Mouse (Mus musculus) stomach, embryonic 14.5 days (tissue): Measurements from ENCODE around the gene Gm7697. TPM values are rescaled to one million over a fixed set of nuclear protein-coding genes. Genes with fewer than 3 reads are reported as not detected.
"Not testable (repeated sequence)": the region's sequence is repeated elsewhere in the genome, so short reads cannot be mapped to it uniquely, and the experiment has no call there.

Experiments used
- ATAC-seq: fragments of 200-750 bp; cut with Nextera tagmentation; 2 replicates; pipeline ENCODE4 v1.8.0; 2017; ENCODE audit warnings: low read depth, moderate TSS enrichment; ENCODE audit not compliant: insufficient number of reproducible peaks, insufficient read depth, low FRiP score
- H3K27ac ChIP-seq: fragments of 300-500 bp; sonication (generic); 2 replicates; pipeline ENCODE4 v1.5.1; 2014; ENCODE audit warnings: mild to moderate bottlenecking, low read length, moderate library complexity, mixed read lengths
- H3K27me3 ChIP-seq: fragments of 300-500 bp; sonication (generic); 2 replicates; pipeline ENCODE4 v1.6.1; 2014; ENCODE audit warnings: low read length, control low read depth, mixed read lengths; ENCODE audit not compliant: control insufficient read depth, insufficient read depth
- H3K36me3 ChIP-seq: fragments of 300-500 bp; sonication (generic); 2 replicates; pipeline ENCODE4 v1.6.1; 2014; ENCODE audit warnings: mild to moderate bottlenecking, control low read depth, low read length, moderate library complexity, mixed read lengths; ENCODE audit not compliant: control insufficient read depth, insufficient read depth
- H3K4me1 ChIP-seq: fragments of 300-500 bp; sonication (generic); 2 replicates; pipeline ENCODE4 v1.6.1; 2014; ENCODE audit warnings: low read length, control low read depth, mixed read lengths; ENCODE audit not compliant: control insufficient read depth, insufficient read depth
- H3K4me2 ChIP-seq: fragments of 300-500 bp; sonication (generic); replicated peaks from 2 replicates; pipeline ENCODE4 v1.6.1; 2014; ENCODE audit warnings: low read depth, low read length, control low read depth
- H3K4me3 ChIP-seq: fragments of 300-500 bp; sonication (generic); 2 replicates; pipeline ENCODE4 v1.5.1; 2014; ENCODE audit warnings: low read depth, low read length, control low read depth
- H3K9ac ChIP-seq: fragments of 300-500 bp; sonication (generic); replicated peaks from 2 replicates; pipeline ENCODE4 v1.6.1; 2014; ENCODE audit warnings: low read depth, mild to moderate bottlenecking, control low read depth, low read length, moderate library complexity, mixed read lengths
- H3K9me3 ChIP-seq: fragments of 300-500 bp; sonication (generic); 2 replicates; pipeline ENCODE4 v1.6.1; 2016; ENCODE audit warnings: low read depth, low read length, control low read depth; ENCODE audit not compliant: control insufficient read depth
- whole genome bisulfite sequencing: fragments of 180-500 bp; shearing (Covaris S2); extraction: QIAGEN DNeasy Blood & Tissue Kit; methylation state at CpG from one replicate; pipeline ENCODE4 v1.1.7; 2014; 5-methylcytosine and 5-hydroxymethylcytosine counted together
- polyA plus RNA-seq: library from polyadenylated mRNA; unstranded; fragments of >200 nt; fragmentation: Nextera tagmentation; extraction: Ambion mirVana; gene quantifications from 2 replicates; pipeline ENCODE4 v1.2.1, GENCODE M21; 2014

Gm7697 gene
- polyA plus RNA-seq, 1 experiment from 2014 or later = not detected

GRCm38 (mm10) chr8:69540331-69540730, 17.6 kb upstream of the Gm7697 start:
- H3K4me1 ChIP-seq, H3K9me3 ChIP-seq, H3K9ac ChIP-seq, ATAC-seq, H3K4me3 ChIP-seq, H3K36me3 ChIP-seq, H3K27me3 ChIP-seq, H3K27ac ChIP-seq, H3K4me2 ChIP-seq: not testable (repeated sequence)
- WGBS = 70% methylated on average over 1 of the region's 1 CpGs

GRCm38 (mm10) chr8:69474946-69475345, 47.8 kb downstream of the Gm7697 start:
- H3K9ac ChIP-seq, H3K36me3 ChIP-seq, ATAC-seq, H3K4me1 ChIP-seq, H3K9me3 ChIP-seq, H3K4me3 ChIP-seq, H3K27me3 ChIP-seq, H3K27ac ChIP-seq, H3K4me2 ChIP-seq: not testable (repeated sequence)
- WGBS = 96% methylated on average over 2 of the region's 3 CpGs

- H3K4me2 ChIP-seq, H3K27me3 ChIP-seq, H3K4me3 ChIP-seq, H3K9me3 ChIP-seq, H3K4me1 ChIP-seq, H3K9ac ChIP-seq, H3K36me3 ChIP-seq, H3K27ac ChIP-seq, ATAC-seq: not testable (repeated sequence)
- 88% methylated on average over 1 of the region's 3 CpGs for WGBS
Observed at GRCm38 (mm10) chr8:69453465-69453864, 69.3 kb downstream of the Gm7697 start, which contains the start of gene Gm9495. TSS of gene Gm9495 (minus strand) at chr8:69453565.

Other genes with a start within 250 kb of the Gm7697 start
- not detected in 2 replicates for gene Gm9495, start 69.4 kb downstream of the Gm7697 start, polyA plus RNA-seq
- gene Zfp868, start 102.6 kb upstream of the Gm7697 start, polyA plus RNA-seq = 26.2 and 26.5 TPM in 2 replicates
- 2.3 and 3.0 TPM in 2 replicates for gene Zfp964, start 131.5 kb upstream of the Gm7697 start, polyA plus RNA-seq
- 30.4 and 30.9 TPM in 2 replicates for gene Zfp869, start 187.7 kb upstream of the Gm7697 start, polyA plus RNA-seq
- 6.1 and 6.3 TPM in 2 replicates for gene Zfp963, start 227.0 kb upstream of the Gm7697 start, polyA plus RNA-seq